Mouse (Mus musculus) heart, postnatal 4 days (tissue): Measurements from ENCODE around the gene Tktl1. TPM values are rescaled to one million over a fixed set of nuclear protein-coding genes. Genes with fewer than 3 reads are reported as not detected.

Experiments used
- total RNA-seq, 2 experiments: library from RNA; stranded (reverse); gene quantifications; 2 replicates each; pipeline ENCODE4 v1.2.3; 2021

Tktl1 gene
- total RNA-seq, 2 experiments from 2014 or later = not detected

Other genes starting within 250 kb of the Tktl1 start
- gene Renbp, start 246.4 kb upstream of the Tktl1 start, total RNA-seq = 10 to 100 TPM; 21.4 to 22.9 TPM
- 10 to 100 TPM; 73.9 to 79.3 TPM for gene Hcfc1, start 210.9 kb upstream of the Tktl1 start, total RNA-seq
- 10 to 100 TPM; 56.4 to 57.1 TPM for gene Irak1, start 153.3 kb upstream of the Tktl1 start, total RNA-seq
- gene Opn1mw, start 49.8 kb upstream of the Tktl1 start, total RNA-seq = not detected
- gene Mecp2, start 41.9 kb upstream of the Tktl1 start, total RNA-seq = 10 to 100 TPM; 37.6 to 39.6 TPM
- gene Tex28, start 9.4 kb upstream of the Tktl1 start, total RNA-seq = not detected
- 100 to 1,000 TPM; 375 to 378 TPM for gene Flna, start 72.6 kb downstream of the Tktl1 start, total RNA-seq
- 10 to 100 TPM; 57.6 to 61.6 TPM for gene Emd, start 77.4 kb downstream of the Tktl1 start, total RNA-seq
- gene Rpl10, start 93.6 kb downstream of the Tktl1 start, total RNA-seq = 100 to 1,000 TPM; 297 to 347 TPM
- 10 to 100 TPM; 39.3 to 46.4 TPM for gene Taz, start 104.7 kb downstream of the Tktl1 start, total RNA-seq
- gene Dnase1l1, start 105.1 kb downstream of the Tktl1 start, total RNA-seq = 10 to 100 TPM; 11.7 to 12.5 TPM
- gene Atp6ap1, start 119.8 kb downstream of the Tktl1 start, total RNA-seq = 100 to 1,000 TPM; 103 to 109 TPM
- 10 to 100 TPM; 85.1 to 95.7 TPM for gene Gdi1, start 127.7 kb downstream of the Tktl1 start, total RNA-seq
- 10 to 100 TPM; 38.6 to 39.7 TPM for gene Fam50a, start 135.8 kb downstream of the Tktl1 start, total RNA-seq
- gene Plxna3, start 151.8 kb downstream of the Tktl1 start, total RNA-seq = 1 to 10 TPM; 2.8 to 3.6 TPM
- gene Lage3, start 176.4 kb downstream of the Tktl1 start, total RNA-seq = 10 to 100 TPM; 51.8 to 54.6 TPM
- gene Ubl4a, start 196.0 kb downstream of the Tktl1 start, total RNA-seq = 10 to 100 TPM; 48.3 to 50.5 TPM
- gene Slc10a3, start 196.1 kb downstream of the Tktl1 start, total RNA-seq = 1 to 10 TPM; 7.8 to 7.9 TPM
- 10 to 100 TPM; 16.6 to 24.0 TPM for gene Fam3a, start 216.0 kb downstream of the Tktl1 start, total RNA-seq
- gene Ikbkg, start 216.0 kb downstream of the Tktl1 start, total RNA-seq = 10 to 100 TPM; 39.7 to 40.8 TPM